Mouse (Mus musculus): ENCODE measurements around the gene Ppil2.

The Ppil2 gene

GRCm38 (mm10) chr16:17110771-17111743 is at the start of gene Ppil2:
Gene Ppil2, minus strand, starts transcription at chr16:17111257.
- peak; percentile 54 for DNase-seq (ENCODE audit: low spot score)

- no peak for DNase-seq (ENCODE audit: low spot score)
Measured at GRCm38 (mm10) chr16:17154346-17154745, 43.3 kb upstream of the Ppil2 start.

GRCm38 (mm10) chr16:17151874-17152273 is 40.8 kb upstream of the Ppil2 start:
- no peak for DNase-seq (ENCODE audit: low spot score)

DNA sequence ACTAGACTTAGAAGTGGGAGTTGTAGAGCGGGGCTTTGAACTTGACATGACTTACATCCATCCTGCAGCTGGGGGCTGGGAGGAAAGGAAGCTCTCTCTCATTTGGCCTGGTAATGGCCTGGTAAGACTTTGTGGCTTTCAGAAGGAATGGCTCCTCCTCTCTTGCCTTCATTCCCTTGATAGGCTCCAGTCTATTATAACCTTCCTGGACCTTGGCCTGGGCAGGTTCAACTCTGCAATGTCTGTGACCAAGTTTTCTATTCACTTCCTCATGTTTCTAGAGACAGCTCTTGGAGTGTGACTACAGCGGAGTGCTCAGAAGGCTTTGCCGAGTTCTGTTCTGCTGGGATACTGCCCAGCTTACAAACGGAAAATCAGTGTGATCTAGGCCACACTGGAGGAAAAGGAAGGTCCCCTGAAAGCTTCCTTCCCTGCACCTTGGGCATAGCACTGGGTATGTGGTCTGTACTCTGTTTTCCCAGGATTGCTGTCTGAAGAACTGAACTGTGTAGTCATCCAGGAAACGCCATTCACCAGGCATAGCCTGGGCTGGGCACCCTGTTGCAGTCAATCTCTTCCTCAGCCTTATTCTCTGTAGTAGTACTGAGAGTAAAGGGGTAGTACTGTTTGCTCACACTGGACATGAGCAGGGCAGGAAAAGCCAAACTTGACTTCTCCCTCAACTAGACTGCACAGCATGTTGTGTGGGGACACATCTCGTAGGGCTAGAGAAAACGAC is 39.6 kb upstream of the Ppil2 start:
- DNase-seq (ENCODE audit: low spot score): no peak

GRCm38 (mm10) chr16:17148084-17148483 is 37.0 kb upstream of the Ppil2 start:
- peak; percentile 37 for DNase-seq (ENCODE audit: low spot score)

GRCm38 (mm10) chr16:17147391-17147929 is 36.4 kb upstream of the Ppil2 start:
- DNase-seq (ENCODE audit: low spot score): no peak

DNA sequence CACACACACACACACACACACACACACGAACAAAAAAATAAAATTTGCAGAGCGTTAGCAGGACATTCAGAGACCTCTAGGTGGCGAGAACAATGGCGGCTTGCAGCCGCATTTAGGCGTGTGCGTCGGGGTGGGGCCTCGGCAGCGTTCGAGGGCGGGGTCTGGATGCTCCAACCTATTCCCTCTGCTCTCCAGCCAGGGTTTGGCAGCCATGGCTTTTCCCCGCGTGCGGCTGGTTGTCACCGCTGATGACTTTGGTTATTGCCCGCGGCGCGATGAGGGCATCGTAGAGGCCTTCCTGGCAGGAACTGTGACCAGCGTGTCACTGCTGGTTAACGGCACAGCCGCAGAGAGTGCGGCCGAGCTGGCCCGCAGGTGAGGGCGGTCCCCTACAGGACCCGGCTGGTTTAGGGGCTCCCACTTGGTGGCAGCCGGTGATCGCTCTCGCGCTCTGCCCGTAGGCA is 35.7 kb upstream of the Ppil2 start, which contains the start of gene Ccdc116:
Gene Ccdc116, minus strand, starts transcription at position 458 of the 464 bp plus-strand sequence.
- peak; percentile 79 for DNase-seq (ENCODE audit: low spot score)

DNA sequence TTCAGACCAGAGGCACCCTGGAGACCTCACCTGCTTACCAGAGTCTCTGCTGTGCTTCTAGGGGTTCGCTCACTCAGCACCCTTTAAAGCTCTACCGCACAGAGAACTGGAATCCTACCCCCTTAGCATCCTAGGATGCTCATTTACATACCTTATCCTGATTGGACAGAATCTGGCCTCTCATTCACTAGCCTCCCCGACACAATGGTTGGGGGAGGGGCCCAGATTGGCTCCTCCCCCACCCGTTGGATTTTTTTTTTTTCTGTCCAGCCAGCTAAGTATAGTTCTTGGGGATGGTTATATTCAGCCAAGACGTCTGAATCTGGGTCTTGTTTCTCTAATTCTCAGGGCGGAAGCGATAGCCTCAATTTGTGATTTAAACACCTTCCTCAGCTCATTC is 33.3 kb upstream of the Ppil2 start, which contains the start of gene Ydjc:
Gene Ydjc, plus strand, starts transcription at position 283 of the 400 bp plus-strand sequence.
- DNase-seq (ENCODE audit: low spot score): no peak

DNA sequence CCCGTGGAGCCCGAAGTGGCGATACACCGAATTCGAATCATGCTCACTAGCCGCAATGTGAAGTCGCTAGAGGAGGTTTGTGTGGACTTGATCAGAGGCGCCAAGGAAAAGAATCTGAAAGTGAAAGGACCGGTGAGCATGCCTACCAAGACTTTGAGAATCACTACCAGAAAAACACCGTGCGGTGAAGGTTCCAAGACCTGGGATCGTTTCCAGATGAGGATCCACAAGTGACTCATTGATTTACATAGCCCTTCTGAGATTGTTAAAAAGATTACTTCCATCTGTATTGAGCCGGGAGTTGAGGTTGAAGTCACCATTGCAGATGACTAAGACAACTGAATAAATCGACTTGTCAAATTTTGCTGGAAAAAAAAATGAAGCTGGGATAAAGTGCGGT is 26.3 kb upstream of the Ppil2 start:
- no peak for DNase-seq (ENCODE audit: low spot score)

GRCm38 (mm10) chr16:17132906-17133200 is 21.8 kb upstream of the Ppil2 start:
- no peak for DNase-seq (ENCODE audit: low spot score)

GRCm38 (mm10) chr16:17132089-17132905 is 21.2 kb upstream of the Ppil2 start, which contains the start of gene Sdf2l1:
Gene Sdf2l1, minus strand, starts transcription at chr16:17132383.
- peak; percentile 97 for DNase-seq (ENCODE audit: low spot score)

- DNase-seq (ENCODE audit: low spot score): peak; percentile 24
Measured at GRCm38 (mm10) chr16:17131191-17132088, 20.4 kb upstream of the Ppil2 start.

- no peak for DNase-seq (ENCODE audit: low spot score)
Measured at GRCm38 (mm10) chr16:17127292-17127691, 16.2 kb upstream of the Ppil2 start.

GRCm38 (mm10) chr16:17124871-17125520 is 13.9 kb upstream of the Ppil2 start, which contains the start of gene 2610318N02Rik:
Gene 2610318N02Rik, minus strand, starts transcription at chr16:17125167.
- DNase-seq (ENCODE audit: low spot score): peak; percentile 78

DNA sequence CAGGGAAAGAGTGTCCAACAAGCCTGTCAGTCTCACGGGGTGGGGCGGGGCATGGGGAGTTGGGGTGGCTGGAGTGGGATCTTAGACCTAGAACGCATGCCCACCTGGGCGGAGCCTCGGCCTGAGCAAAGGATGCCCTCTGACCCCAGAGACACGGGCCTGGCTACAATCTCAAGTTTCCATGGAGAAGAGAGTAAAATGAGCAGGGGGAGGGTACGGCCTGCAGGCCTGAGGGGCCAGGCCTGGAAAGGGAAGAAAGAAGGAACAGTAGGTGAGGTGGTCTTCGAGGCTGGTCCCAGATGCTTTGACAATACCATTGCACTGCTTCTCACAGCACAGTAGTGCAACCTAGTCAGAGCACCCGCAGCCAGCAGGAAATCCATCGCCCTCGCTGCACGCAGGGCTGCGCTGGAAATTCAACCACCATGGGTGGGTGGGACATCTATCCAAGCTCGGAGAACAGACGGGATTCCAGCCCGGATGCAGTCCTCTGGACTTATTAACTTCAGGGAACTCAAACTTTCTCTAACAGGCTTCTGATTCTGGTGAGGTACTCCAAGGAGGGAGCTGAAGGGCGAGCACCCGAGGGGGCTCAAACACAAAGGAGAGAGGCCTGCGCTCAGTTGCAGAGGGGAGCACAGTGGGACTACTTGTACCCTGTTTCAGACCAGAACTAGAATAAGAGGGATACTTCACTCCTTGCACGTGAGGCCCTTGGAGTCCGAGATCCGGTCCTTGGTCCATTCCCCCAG is 13.2 kb upstream of the Ppil2 start:
- no peak for DNase-seq (ENCODE audit: low spot score)

- DNase-seq (ENCODE audit: low spot score): no peak
Measured at GRCm38 (mm10) chr16:17121569-17121968, 10.5 kb upstream of the Ppil2 start.

DNA sequence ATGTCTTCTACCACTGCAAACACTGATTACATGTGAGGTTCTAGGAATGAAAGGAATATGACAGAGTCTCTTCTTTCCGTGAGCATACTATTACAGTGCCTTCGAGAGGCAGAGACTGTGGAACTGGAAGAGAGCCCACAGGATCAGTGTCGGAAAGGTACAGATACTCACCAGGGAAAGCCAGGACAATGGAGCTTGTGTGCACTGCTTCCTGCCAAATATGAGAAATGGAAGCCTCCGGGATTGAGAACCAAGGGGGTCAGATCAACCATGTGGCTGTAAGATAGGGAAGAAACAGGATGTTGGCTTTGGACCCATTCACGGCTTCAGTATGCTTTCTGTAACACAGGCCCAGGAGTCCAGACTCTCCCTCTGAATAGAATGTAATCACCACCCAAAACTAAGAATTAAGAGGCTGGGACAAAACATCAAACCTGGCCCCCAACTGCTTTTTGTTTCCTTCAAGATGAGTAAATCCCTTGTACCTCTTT is 6.3 kb upstream of the Ppil2 start:
- DNase-seq (ENCODE audit: low spot score): no peak

- no peak for DNase-seq (ENCODE audit: low spot score)
Measured at GRCm38 (mm10) chr16:17104600-17104999, 6.5 kb downstream of the Ppil2 start.

- no peak for DNase-seq (ENCODE audit: low spot score)
Measured at GRCm38 (mm10) chr16:17102630-17103220, 8.3 kb downstream of the Ppil2 start.
